Mouse (Mus musculus): ENCODE measurements at regions not wholly inside any gene's neighbourhood (a gene's known extent, or its start where the extent isn't known, plus 50 kb on each side); places are given as distances from the start of the nearest gene placed in this dataset.

DNA sequence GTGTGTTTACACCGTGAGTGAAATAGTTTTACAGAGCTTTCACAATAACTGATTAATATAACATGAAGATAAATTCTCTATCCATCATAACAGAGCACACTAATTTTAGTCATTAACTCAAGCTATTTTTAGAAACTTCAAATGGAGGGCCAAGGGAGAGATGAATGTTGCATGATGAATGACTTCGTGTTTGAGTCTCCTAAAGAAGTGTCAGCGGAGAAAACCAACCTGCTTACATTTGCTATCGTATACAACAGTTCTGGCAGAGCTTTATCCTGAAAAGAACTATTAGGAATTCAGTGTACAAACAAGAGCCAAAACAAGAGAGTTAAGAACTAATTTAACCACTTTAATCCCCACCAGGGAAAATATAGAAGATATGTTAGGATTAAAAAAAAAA, 526.9 kb downstream of the Zpld1 start:
- no peak for DNase-seq (ENCODE audit: low spot score in 2 of 2)

DNA sequence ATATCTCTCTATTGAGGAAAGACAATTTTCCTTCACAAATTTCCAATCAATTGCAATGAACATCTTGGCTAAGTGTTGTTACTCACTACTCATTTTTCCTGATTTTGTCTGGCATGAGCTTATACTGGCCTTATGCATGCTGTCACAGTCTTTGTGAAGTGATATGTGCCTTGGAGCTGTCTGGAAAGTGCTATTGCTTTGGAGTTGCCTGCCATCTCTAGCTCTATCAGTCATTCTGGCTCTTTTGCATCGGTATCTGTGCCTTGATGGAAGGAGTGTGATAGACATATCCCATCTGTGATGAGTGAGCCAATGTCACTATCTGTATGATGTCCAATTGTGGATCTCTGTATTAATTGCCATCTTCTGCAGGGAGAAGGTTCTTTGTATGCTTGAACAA, 553.6 kb downstream of the Zpld1 start:
- DNase-seq (ENCODE audit: low spot score in 2 of 2), result no peak

DNA sequence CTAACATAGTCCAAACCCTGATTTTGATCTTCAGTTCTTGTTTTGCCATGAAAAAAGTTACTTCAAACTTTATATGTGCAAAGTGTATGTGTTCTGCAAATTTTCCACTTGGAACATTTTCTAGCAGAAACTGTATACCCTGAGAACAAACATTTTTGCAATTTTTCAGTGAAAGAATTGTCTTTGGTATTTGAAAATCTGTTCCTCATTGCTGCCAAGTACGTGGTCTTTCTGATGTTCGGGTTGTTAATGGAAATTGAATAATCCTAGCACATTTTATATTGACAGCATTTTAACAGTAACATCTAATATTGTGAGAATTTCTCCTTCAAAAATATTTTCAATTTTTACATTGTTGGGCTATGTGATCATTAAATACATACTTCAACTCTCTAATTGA, 564.3 kb downstream of the Zpld1 start:
- DNase-seq (ENCODE audit: low spot score in 2 of 2), result no peak

GRCm38 (mm10) chr16:54707880-54708279, 589.9 kb downstream of the Zpld1 start:
- DNase-seq (ENCODE audit: low spot score in 2 of 2), result no peak

GRCm38 (mm10) chr16:54682815-54683214, 615.0 kb downstream of the Zpld1 start:
- DNase-seq (ENCODE audit: low spot score in 2 of 2), result no peak

- no peak for DNase-seq (ENCODE audit: low spot score in 2 of 2)
Measured at GRCm38 (mm10) chr16:54648728-54649525, 648.9 kb downstream of the Zpld1 start.

- DNase-seq (ENCODE audit: low spot score in 2 of 2), result no peak
Measured at GRCm38 (mm10) chr16:54647821-54648220, 650.0 kb downstream of the Zpld1 start.

GRCm38 (mm10) chr16:54646252-54646651, 651.5 kb downstream of the Zpld1 start:
- peak in 1 of 2 experiments; percentile 23 for DNase-seq (ENCODE audit: low spot score in 2 of 2)

DNA sequence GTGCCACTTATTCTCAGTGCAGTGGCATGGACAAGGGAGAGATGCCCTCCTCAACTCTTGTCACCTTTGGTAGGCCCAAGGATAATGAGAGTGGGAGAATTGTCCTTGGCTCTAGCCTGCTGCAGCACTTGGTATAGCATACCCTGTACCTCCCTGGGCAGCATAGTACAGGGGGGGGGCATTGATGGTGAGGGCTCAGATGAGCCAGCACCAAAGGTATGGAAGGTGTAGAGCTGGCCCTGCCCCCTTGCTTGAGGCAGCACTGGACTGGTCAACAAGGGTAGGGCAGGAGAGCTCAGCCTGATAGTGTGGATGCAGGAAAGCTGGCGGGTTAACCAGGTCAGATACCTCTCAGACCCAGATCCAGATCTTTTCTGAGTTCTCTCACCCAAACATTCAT, 668.6 kb downstream of the Zpld1 start:
- DNase-seq (ENCODE audit: low spot score in 2 of 2), result no peak

- peak; percentile 35 to 79 for DNase-seq (ENCODE audit: low spot score in 2 of 2)
Measured at GRCm38 (mm10) chr16:54592643-54593042, 705.1 kb downstream of the Zpld1 start.
